Mouse (Mus musculus) layer of hippocampus, postnatal 14 days (tissue): ENCODE data around the gene Cacnb1. TPM values are rescaled to one million over a fixed set of nuclear protein-coding genes. Genes with fewer than 3 reads are reported as not detected.

Experiments
- DNase-seq, 2 experiments: peaks; one replicate each; pipeline ENCODE4 v3.0.0; 2021 to 2022; ENCODE audit warnings: low spot score in 2 of 2, mixed read lengths in 1 of 2
- total RNA-seq, 2 experiments: library from RNA; stranded (reverse); gene quantifications; 2 replicates each; pipeline ENCODE4 v1.2.3; 2021

Gene Cacnb1
- total RNA-seq, 2 experiments from 2014 or later, result 128 to 131 TPM

DNA sequence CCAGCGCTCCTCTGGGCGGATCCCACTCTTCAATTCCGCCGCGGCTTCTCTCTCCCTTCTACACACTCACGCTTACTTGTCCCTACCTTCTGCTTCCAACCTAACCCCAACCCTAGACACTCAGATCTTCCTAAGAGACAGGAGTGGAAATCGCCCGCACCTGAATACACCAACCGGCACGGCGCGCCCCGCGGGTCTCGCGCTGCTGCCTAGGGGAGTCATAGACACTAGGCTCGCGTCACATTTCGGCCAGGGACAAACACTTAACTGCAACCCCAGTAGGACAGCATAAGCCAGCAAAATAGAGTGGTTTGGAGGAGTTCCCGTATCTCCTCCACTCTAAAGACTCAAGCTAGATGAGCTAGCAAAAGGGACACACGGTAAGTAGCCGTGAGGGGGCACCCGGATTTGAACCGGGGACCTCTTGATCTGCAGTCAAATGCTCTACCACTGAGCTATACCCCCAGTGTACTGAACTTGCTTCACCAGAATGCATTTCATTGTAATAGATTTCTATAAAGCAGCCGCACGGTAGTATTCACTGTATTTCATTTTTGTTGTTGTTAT, 34.2 kb downstream of the Cacnb1 start:
- peak; percentile 87 to 94 for DNase-seq

GRCm38 (mm10) chr11:97987551-97988526, 35.0 kb downstream of the Cacnb1 start:
- peak; percentile 97 for DNase-seq

GRCm38 (mm10) chr11:97986738-97987465, 35.9 kb downstream of the Cacnb1 start:
- DNase-seq, result no peak

- DNase-seq, result no peak
Observed at GRCm38 (mm10) chr11:97985727-97986677, 36.8 kb downstream of the Cacnb1 start, which contains the start of gene Plxdc1. TSS of gene Plxdc1 (minus strand) at chr11:97986444.

DNA sequence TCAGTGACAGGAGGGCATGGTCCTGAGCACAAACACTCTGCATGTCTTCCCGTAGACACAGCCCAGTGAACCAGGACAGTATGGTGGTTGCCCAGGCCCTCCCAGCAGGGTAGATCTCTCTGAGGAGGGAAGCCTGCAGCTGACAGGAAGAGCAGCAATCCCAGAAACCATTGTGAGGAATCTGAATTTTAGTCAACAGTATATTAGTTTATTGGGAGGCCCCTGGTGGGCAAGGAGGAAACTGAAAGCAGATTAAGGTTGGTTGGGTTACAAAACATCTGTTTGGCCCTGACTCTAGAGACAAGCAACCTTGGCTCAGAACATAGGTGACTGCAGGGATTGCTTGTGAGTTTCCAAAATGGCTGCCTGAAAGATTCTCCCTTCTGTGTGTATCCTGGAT, 38.9 kb downstream of the Cacnb1 start:
- no peak for DNase-seq

DNA sequence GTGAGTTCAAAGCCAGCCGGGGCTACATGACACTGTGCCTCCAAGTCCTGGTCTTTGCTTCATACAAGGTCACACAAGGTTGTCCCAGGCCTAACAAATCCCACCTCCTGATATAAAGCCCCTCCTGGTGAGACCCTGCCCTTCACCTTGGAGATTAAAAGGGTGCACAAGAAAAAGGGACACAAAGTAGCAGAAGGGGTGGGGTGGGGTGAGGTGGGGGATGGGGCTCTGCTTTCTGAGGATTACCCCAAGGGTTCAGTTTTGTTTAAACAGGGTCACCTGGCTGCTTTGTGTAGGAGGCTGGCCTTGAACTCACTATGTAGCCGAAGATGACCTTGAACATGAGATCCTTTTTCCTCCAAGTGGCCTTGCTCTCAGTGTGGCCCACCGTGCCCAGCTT, 39.3 kb downstream of the Cacnb1 start:
- no peak for DNase-seq

- no peak for DNase-seq
Observed at GRCm38 (mm10) chr11:97982721-97983120, 40.1 kb downstream of the Cacnb1 start.

DNA sequence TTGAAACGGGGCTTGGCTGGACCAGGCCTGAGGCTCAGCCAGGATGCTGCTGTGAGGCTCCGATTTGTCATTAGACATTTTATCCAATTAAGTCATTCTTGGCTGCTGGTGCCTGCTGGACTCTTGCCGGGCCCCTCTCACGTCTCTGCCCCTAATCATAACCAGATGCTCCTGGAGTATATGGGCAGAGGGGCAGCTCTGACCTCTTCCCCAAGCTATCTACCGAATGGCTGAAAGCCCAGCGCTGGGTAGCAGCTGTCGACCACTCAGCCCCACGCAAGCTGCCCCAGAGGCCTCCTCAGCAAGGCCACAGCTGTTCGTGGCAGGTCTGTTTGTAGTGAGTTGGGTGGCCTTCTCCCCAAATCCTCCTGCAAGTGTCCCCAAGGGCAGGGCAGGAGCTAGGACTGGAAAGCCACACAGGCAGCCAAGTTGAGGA, 42.3 kb downstream of the Cacnb1 start:
- no peak for DNase-seq

- DNase-seq, result no peak
Observed at GRCm38 (mm10) chr11:97979824-97980495, 42.9 kb downstream of the Cacnb1 start.

DNA sequence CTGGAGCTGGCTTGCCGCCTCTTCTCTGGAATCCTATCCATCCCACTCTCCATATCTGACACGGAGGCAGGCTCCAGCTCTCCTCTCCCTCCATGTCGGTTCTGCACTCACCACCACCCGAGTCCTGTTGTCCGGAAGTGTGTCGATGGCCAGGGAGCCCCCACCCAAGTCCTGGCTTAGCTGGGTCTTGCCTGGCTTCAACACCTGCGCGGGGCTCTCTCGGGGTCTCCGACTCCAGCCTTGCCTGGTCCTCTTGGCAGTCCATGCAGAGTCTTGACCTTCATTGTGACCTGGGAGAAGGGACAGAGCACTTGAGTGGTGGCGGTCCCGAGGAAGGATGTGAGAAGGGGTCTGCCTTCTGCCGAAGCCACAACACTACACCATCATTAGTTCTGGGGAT, 44.4 kb downstream of the Cacnb1 start:
- DNase-seq, result no peak

DNA sequence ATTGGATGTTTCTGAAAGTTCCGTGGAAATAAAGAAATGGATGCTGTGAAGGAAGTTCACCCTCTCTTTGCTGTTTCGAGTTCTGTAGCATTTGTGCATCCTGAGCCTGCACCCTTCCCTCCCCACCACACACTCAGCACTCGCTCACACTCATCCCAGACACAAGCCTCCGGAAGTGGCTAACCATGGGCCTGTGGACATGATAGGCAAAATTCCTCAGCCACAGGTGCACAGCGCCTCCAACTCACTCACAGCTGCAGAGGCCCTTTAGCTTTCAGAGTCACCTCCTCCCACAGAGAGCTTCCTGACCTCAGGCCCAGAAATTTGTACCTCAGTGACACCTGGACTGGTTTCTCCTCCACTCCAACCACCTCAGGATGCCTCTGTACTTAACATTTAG, 45.0 kb downstream of the Cacnb1 start:
- DNase-seq, result no peak

DNA sequence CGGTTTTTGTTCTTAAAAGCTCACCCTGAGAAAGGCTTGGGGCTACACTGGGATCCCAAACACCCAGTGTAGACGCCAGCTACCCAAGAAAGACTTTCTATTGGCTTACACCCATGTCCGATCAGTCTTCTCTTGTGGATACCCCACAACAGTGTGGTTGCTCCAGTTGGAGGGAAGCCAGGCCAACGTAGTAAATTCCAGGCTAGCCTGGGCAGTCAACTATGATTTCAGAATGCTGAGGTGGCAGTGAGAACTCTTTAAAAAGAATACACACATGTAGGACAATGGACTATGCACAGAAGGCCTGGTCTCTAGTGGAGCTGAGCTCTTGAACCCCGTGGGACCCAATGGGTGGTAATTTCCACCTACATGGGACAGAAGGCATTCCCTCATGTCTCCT, 48.1 kb downstream of the Cacnb1 start:
- no peak for DNase-seq

DNA sequence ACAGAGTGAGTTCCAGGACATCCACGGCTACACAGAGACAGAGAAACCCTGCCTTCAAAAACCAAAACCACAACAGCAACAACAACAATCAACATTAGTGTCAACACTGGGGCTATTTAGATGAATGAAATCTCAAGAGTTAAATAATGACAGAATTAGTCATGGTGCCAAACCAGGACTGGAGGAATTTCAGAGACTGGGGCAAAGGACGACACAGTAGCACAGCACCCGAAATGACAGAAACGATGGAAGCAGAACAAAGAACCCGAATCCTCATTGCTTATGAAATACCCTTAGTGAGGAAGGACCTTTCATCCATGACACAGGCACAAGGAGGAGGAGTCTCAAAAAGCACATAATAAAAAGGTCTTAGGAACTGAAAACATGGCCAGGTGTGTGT, 48.7 kb downstream of the Cacnb1 start:
- DNase-seq, result no peak

- no peak for DNase-seq
Observed at GRCm38 (mm10) chr11:97972434-97972833, 50.4 kb downstream of the Cacnb1 start.

GRCm38 (mm10) chr11:97971232-97971631, 51.6 kb downstream of the Cacnb1 start:
- DNase-seq, result peak; percentile 73 to 81

- DNase-seq, result no peak
Observed at GRCm38 (mm10) chr11:97970771-97971170, 52.1 kb downstream of the Cacnb1 start.

DNA sequence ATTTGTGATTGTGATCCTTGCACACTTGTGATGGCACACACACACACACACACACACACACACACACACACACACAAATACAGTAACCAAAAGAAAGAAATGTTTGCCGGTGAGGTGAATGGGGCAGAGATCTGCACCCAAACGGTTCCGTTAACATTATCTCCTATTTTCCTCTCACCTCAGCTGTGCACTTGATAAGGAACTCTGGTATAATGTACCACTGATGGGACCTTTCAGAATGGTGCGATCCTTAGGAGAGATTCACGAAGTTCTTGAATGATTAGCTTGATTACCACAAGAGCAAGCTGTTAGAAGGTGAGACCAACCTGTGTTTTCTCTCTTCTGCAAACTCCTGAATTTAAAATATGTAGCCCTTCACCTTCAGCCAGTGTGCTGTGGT, 54.4 kb downstream of the Cacnb1 start:
- DNase-seq, result no peak

DNA sequence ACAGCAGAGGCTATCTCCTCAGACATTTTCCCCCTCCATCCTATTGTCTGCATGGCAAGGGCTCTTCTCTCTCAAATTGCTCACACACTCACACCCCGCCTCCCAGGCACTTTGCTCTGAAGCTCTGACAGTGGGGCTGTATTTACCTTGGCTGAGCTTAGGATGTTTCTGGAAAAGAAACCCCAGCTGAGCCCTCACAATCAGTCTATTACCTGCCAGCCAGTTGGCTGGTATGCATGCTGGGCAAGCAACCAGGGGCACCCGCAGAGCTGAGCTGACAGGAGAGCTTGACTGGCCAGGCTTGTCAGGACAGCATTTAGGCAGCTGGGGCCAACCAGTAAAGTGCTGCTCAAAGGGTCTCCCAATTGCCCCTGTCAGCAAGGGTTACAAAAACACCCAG, 55.7 kb downstream of the Cacnb1 start:
- DNase-seq, result no peak

DNA sequence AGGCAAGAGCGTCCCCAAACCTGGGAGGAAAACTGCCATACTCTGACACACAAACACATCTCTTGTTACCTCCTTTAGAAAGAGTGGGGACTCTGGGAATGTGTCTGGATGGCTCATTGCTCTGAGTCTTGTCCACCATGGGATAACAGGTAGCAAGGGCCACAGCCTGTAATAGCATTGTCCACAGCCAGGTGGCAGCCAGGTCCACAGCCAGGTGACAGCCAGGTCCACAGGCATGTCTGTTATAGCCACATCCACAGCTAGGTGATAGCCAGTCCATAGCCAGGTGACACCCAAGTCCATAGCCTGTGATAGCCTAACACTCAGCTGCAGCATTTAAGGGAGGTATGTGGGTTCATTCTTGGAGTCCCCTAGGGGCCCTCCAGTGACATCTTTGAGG, 61.9 kb downstream of the Cacnb1 start:
- no peak for DNase-seq

GRCm38 (mm10) chr11:97959300-97959680, 63.5 kb downstream of the Cacnb1 start:
- DNase-seq, result peak in 1 of 2 experiments; percentile 36
